Mouse (Mus musculus): ENCODE results near the gene Rbm18. TPM values are rescaled to one million over a fixed set of nuclear protein-coding genes. Genes with fewer than 3 reads are reported as not detected.

Rbm18 gene
- total RNA-seq, 2 experiments from 2014 or later: 28.9 to 31.1 TPM

GRCm38 (mm10) chr2:36077160-36077761, 59.3 kb downstream of the Rbm18 start:
- DNase-seq: no peak
- intact Hi-C loops (cut with DNase I): no loop called here

DNA sequence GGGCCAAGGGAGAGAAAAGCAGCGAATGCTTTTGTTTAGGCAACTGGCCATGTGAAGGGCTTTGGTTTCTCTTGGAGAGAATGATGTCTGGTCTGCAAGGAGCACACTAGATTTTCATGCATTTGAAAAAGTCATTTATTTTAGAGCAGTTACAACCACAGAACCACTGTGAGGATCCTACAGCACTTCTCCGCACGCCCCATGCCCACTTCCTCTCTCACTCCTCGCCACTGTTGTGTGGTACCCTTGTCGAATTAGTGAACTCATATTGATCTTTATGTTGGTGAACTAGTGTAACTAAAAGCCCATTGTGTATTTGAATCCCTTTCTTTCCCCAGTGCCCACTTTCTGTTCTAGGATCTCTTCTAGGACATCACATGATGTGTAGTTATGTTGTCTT, 61.4 kb downstream of the Rbm18 start:
- DNase-seq: no peak
- intact Hi-C loops (cut with DNase I): no loop called here

DNA sequence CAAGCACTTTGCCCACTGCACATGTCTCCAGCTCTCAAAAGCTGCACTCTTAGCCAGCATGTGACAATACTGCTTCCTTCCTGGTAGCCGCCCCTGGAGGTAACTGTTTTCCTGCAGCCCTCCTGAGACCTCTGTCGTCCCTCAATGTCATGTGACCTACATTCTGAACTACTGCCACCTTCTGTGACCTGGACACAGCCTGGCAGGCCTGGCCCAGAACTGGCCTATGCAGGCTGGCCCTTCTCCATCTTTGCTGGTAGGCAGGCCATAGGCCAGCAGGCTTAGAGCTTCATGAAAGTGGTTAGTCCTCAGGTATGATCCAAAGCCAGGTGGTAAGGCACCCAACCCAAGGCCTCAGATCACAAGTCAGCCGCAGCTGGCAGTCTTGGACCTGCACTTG, 62.8 kb downstream of the Rbm18 start:
- intact Hi-C loops (cut with DNase I): no loop called here
- DNase-seq: no peak

- intact Hi-C loops (cut with DNase I): no loop called here
- DNase-seq: no peak
Observed at GRCm38 (mm10) chr2:36071660-36072305, 64.8 kb downstream of the Rbm18 start.

DNA sequence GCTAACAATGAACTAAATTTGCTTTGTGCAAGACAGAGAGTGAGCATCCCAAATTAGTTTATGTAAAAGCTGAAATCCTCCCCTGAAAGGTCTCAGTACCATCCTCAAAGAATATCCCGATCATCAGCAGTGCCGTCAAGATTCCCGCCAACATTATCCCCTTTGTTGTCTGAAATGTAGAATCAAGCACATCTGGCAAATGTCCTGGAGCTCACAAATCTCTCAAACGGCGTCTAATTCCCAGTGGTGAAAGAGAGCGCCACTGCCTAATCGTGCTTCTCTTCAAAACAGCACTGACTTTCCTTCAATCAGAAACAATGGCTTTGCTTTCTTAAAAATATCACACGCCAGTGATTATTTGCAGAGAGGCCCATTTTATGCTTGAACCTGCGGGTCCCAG, 69.4 kb downstream of the Rbm18 start:
- intact Hi-C loops (cut with DNase I): no loop called here
- DNase-seq: no peak

Other genes with a start within 250 kb of the Rbm18 start
- gene Ttll11, start 156.9 kb downstream of the Rbm18 start, total RNA-seq (2021): 1 to 10 TPM; 2.7 TPM
- 100 to 1,000 TPM; 365 to 379 TPM for gene Ndufa8, start 87.4 kb downstream of the Rbm18 start, total RNA-seq (2021)
- gene Morn5, start 87.3 kb downstream of the Rbm18 start, total RNA-seq (2021): not detected
- 1 to 10 TPM; 2.4 to 2.8 TPM for gene Lhx6, start 31.4 kb downstream of the Rbm18 start, total RNA-seq (2021)
- 10 to 100 TPM; 13.5 to 18.8 TPM for gene Mrrf, start 384 bp downstream of the Rbm18 start, total RNA-seq (2021)
- 1 to 10 TPM; 3.2 to 3.7 TPM for gene Ptgs1, start 93.7 kb upstream of the Rbm18 start, total RNA-seq (2021)
- not detected for gene Olfr338, start 236.7 kb upstream of the Rbm18 start, total RNA-seq (2021)

Measured in gastrocnemius, postnatal 36 days (tissue).